In genomic region chr3:152753920-152754764, GRCm38 (mm10) we compare ENCODE assay signal across 10 mouse cellular contexts. TPM values are rescaled to one million over a fixed set of nuclear protein-coding genes. Genes with fewer than 3 reads are reported as not detected.
DNase-seq lines count a peak whose midpoint lies in the region; ATAC-seq and TF ChIP-seq lines count a peak whose summit lies in the region.
"Had no signal": no experiment of that assay in that cellular context is flagged by ENCODE, and none has a peak within 500 bp of the region (broad histone marks: within the 10 kb centered on the region; RNA-seq: fewer than 3 reads in every experiment).

No protein-coding gene starts in this region.

- no peak for TF ChIP-seq POLR2A in liver, adult 2 months (IDR thresholded peaks at IDR 0.05; ENCODE audit: extremely low read depth, insufficient read depth, low read length)

- H3K36me3 ChIP-seq in liver, adult 2 months (ENCODE audit: control insufficient read depth, insufficient read depth, low read length): no peaks in the 10 kb centered on the region
- H3K36me3 ChIP-seq in hindbrain, embryonic 15.5 days: no peaks in the 10 kb centered on the region

- peak; percentile 65 for ATAC-seq in hindbrain, embryonic 15.5 days (ENCODE audit: low FRiP score, low read depth)

- no peaks in the 10 kb centered on the region for H3K79me2 ChIP-seq in liver, adult 2 months (ENCODE audit: control insufficient read depth, insufficient read depth, low read length)

- 67% methylated on average over 14 of the region's 14 CpGs for WGBS in liver, adult 2 months
- 61% methylated on average over 14 of the region's 14 CpGs for WGBS in hindbrain, embryonic 15.5 days

- DNase-seq in liver, adult 2 months (ENCODE audit: extremely low read depth, low read depth, low spot score): peak; percentile 75
- no peak for DNase-seq in liver
- peak; percentile 86 for DNase-seq in cerebellum, postnatal 10 days
- DNase-seq in retina, embryonic 14.5 days (ENCODE audit: low spot score): peak; percentile 71
- no peak for DNase-seq in thymus, adult 18-20 months
- no peak for DNase-seq in layer of hippocampus, postnatal 25 days (ENCODE audit: extremely low spot score in 1 of 2, low spot score in 1 of 2)
- DNase-seq in adrenal gland, postnatal 4 days (ENCODE audit: low spot score in 2 of 2): no peak
- DNase-seq: thymus, postnatal 25 days had no signal

- H3K27ac ChIP-seq in liver, adult 2 months (replicated peaks; ENCODE audit: insufficient read depth, low read depth, low read length): no peak overlapping the region
- peak overlapping the region; percentile 47; the same call in 1 of the 2 replicates for H3K27ac ChIP-seq in hindbrain, embryonic 15.5 days (replicated peaks)
- H3K27ac ChIP-seq: limb, embryonic 10.5 days had no signal

- H3K4me3 ChIP-seq in liver, adult 2 months (ENCODE audit: insufficient read depth, low read depth, low read length): no peak overlapping the region
- no peak overlapping the region for H3K4me3 ChIP-seq in hindbrain, embryonic 15.5 days
- H3K4me3 ChIP-seq: limb, embryonic 10.5 days had no signal

- TF ChIP-seq CTCF in liver, adult 2 months (IDR thresholded peaks at IDR 0.05; ENCODE audit: low read depth, low read length): no peak

- no peaks in the 10 kb centered on the region for H3K9me3 ChIP-seq in hindbrain, embryonic 15.5 days
- H3K9me3 ChIP-seq: limb, embryonic 10.5 days had no signal

- H3K4me2 ChIP-seq in hindbrain, embryonic 15.5 days: no peak overlapping the region

- peaks cover 2% of the 10 kb centered on the region; the same call in 1 of the 2 replicates for H3K4me1 ChIP-seq in liver, adult 2 months (ENCODE audit: control insufficient read depth, insufficient read depth, low read length)
- peaks cover 23% of the 10 kb centered on the region for H3K4me1 ChIP-seq in hindbrain, embryonic 15.5 days (replicated peaks)

- H3K27me3 ChIP-seq in liver, adult 2 months (ENCODE audit: control insufficient read depth, insufficient read depth, low read length): no peaks in the 10 kb centered on the region
- H3K27me3 ChIP-seq in hindbrain, embryonic 15.5 days: no peaks in the 10 kb centered on the region

- H3K9ac ChIP-seq in liver, adult 2 months (ENCODE audit: low read depth, low read length): no peak overlapping the region
- H3K9ac ChIP-seq in hindbrain, embryonic 15.5 days: no peak overlapping the region

RNA-seq across cellular contexts. Expression of gene Pigk, which starts 40.2 kb away (rescaled TPM):
- total RNA-seq in liver, adult 2 months (2014; rRNA removed): 23.7 and 27.1 TPM in 2 replicates
- polyA plus RNA-seq in liver, adult 2 months (2012; rRNA removed): 13.9 and 14.1 TPM in 2 replicates
- polyA plus RNA-seq in hindbrain, embryonic 15.5 days (2015; fragmentation: Nextera tagmentation; extraction: Ambion mirVana): 50.8 and 52.3 TPM in 2 replicates
- 10 to 100 TPM; 45.1 to 47.1 TPM for total RNA-seq in layer of hippocampus, postnatal 25 days (2021)
- total RNA-seq in adrenal gland, postnatal 4 days (2021): 10 to 100 TPM; 52.9 to 59.3 TPM

Comparison
In these comparisons a context has a peak if more than half of its experiments do, and no peak if none do; other contexts are left out.
1. DNase-seq: peak in liver, adult 2 months (single experiment), cerebellum, postnatal 10 days (2 of 2) and retina, embryonic 14.5 days (single experiment); none in liver (single experiment), thymus, adult 18-20 months (0 of 2), layer of hippocampus, postnatal 25 days (0 of 2) and adrenal gland, postnatal 4 days (0 of 2).